Mouse (Mus musculus) inflammation-experienced regulatory T-cells, adult 16 weeks (primary cell): ENCODE measurements around the gene Ly6g6d. TPM values are rescaled to one million over a fixed set of nuclear protein-coding genes. Genes with fewer than 3 reads are reported as not detected.

Experiments used
- polyA plus RNA-seq: library from polyadenylated mRNA; unstranded; fragments of 100-300 nt; shearing (Covaris generic); gene quantifications from one replicate; pipeline ENCODE4 v1.2.1, GENCODE M21; 2017

The Ly6g6d gene
- polyA plus RNA-seq: not detected

GRCm38 (mm10) chr17:35077786-35078233 is at the start of gene Ly6g6d:
Gene Ly6g6d (minus strand): TSS chr17:35078065.

GRCm38 (mm10) chr17:35126206-35126611 is 48.3 kb upstream of the Ly6g6d start, which contains the start of gene D17H6S53E:
Gene D17H6S53E (plus strand): TSS chr17:35126373.

GRCm38 (mm10) chr17:35121871-35122303 is 44.0 kb upstream of the Ly6g6d start, which contains the start of gene Csnk2b:
Gene Csnk2b (minus strand): TSS chr17:35122053.

GRCm38 (mm10) chr17:35121143-35121799 is 43.4 kb upstream of the Ly6g6d start, which contains the start of gene Gpank1:
Gene Gpank1 (plus strand): TSS chr17:35121455.

GRCm38 (mm10) chr17:35115046-35116019 is 37.5 kb upstream of the Ly6g6d start, which contains the start of gene Ly6g5b:
Gene Ly6g5b (minus strand): TSS chr17:35115428.

GRCm38 (mm10) chr17:35108097-35108496 is 30.2 kb upstream of the Ly6g6d start, which contains the start of gene Ly6g5c:
Gene Ly6g5c (plus strand): TSS chr17:35108279.

GRCm38 (mm10) chr17:35088825-35089644 is 11.2 kb upstream of the Ly6g6d start, which contains the start of gene Abhd16a:
Gene Abhd16a (plus strand): TSS chr17:35089263.

GRCm38 (mm10) chr17:35085208-35085865 is 7.5 kb upstream of the Ly6g6d start, which contains the start of gene Ly6g6f:
Gene Ly6g6f (minus strand): TSS chr17:35085610.

GRCm38 (mm10) chr17:35076507-35077176 is 1.2 kb downstream of the Ly6g6d start, which contains the start of gene Ly6g6e:
Gene Ly6g6e (plus strand): TSS chr17:35076902.

GRCm38 (mm10) chr17:35066084-35066483 is 11.8 kb downstream of the Ly6g6d start, which contains the start of gene Mpig6b:
Gene Mpig6b (minus strand): TSS chr17:35066184.

GRCm38 (mm10) chr17:35064951-35065947 is 12.6 kb downstream of the Ly6g6d start, which contains the start of gene Ly6g6c:
Gene Ly6g6c (plus strand): TSS chr17:35065388.

GRCm38 (mm10) chr17:35058911-35059892 is 18.7 kb downstream of the Ly6g6d start, which contains the start of gene Ddah2:
Gene Ddah2 (plus strand): TSS chr17:35059035.

GRCm38 (mm10) chr17:35049561-35050016 is 28.3 kb downstream of the Ly6g6d start, which contains the start of gene Clic1:
Gene Clic1 (plus strand): TSS chr17:35049966.

GRCm38 (mm10) chr17:35046681-35047455 is 31.0 kb downstream of the Ly6g6d start, which contains the start of gene Msh5:
Gene Msh5 (minus strand): TSS chr17:35046745.

GRCm38 (mm10) chr17:35027277-35028068 is 50.4 kb downstream of the Ly6g6d start, which contains the start of gene Sapcd1:
Gene Sapcd1 (minus strand): TSS chr17:35028016.

